Mouse (Mus musculus) bone marrow macrophage, adult 2 months (primary cell): ENCODE measurements around the gene Rab3gap2.

Experiments
- CTCF ChIP-seq: IDR thresholded peaks from 2 replicates; pipeline ENCODE4 v1.5.1; 2012; ENCODE audit warnings: low read depth, mild to moderate bottlenecking, low read length, moderate library complexity
- POLR2A ChIP-seq: IDR thresholded peaks from 2 replicates; pipeline ENCODE4 v1.6.1; 2012; ENCODE audit warnings: mild to moderate bottlenecking, low read depth, low read length, borderline replicate concordance

GRCm38 (mm10) chr1:185307645-185308044, 103.7 kb downstream of the Rab3gap2 start:
- TF ChIP-seq CTCF (no peak), POLR2A (no peak)
